In genomic region chr1:172204033-172204813, GRCm38 (mm10) we compare ENCODE assay signal across 9 mouse cellular contexts. TPM values are rescaled to one million over a fixed set of nuclear protein-coding genes. Genes with fewer than 3 reads are reported as not detected.
DNase-seq lines count a peak whose midpoint lies in the region; ATAC-seq and TF ChIP-seq lines count a peak whose summit lies in the region.
"Had no signal": no experiment of that assay in that cellular context is flagged by ENCODE, and none has a peak within 500 bp of the region (broad histone marks: within the 10 kb centered on the region; RNA-seq: fewer than 3 reads in every experiment).

No protein-coding gene starts in this region.

- TF ChIP-seq CTCF in E14TG2a.4 (conservative IDR thresholded peaks at IDR 0.05; ENCODE audit: low read length), result no peak

- DNase-seq in cerebellum, adult 9-10 months, result peak; percentile 61
- no peak for DNase-seq in cerebellum, adult 11-12 months
- DNase-seq in yolk sac, embryonic 10.5 days (ENCODE audit: low spot score), result no peak
- no peak for DNase-seq in gastrocnemius, postnatal 36 days
- no peak for DNase-seq in right cerebral cortex, postnatal 4 days

- H3K4me2 ChIP-seq in forebrain, embryonic 13.5 days, result peak overlapping the region; percentile 95
- H3K4me2 ChIP-seq in liver, embryonic 12.5 days, result no peak overlapping the region

- peak overlapping the region; percentile 98 for H3K27ac ChIP-seq in forebrain, embryonic 13.5 days
- H3K27ac ChIP-seq in liver, embryonic 12.5 days, result peak overlapping the region; percentile 18; the same call in 1 of the 2 replicates

- peaks cover 32% of the 10 kb centered on the region for H3K36me3 ChIP-seq in E14TG2a.4 (ENCODE audit: insufficient read depth, low read length)
- H3K36me3 ChIP-seq in forebrain, embryonic 13.5 days (ENCODE audit: poor library complexity, severe bottlenecking), result peaks cover 13% of the 10 kb centered on the region
- peaks cover 24% of the 10 kb centered on the region for H3K36me3 ChIP-seq in liver, embryonic 12.5 days

- peaks cover 6% of the 10 kb centered on the region for H3K27me3 ChIP-seq in E14TG2a.4 (ENCODE audit: insufficient read depth, low read length)
- no peaks in the 10 kb centered on the region for H3K27me3 ChIP-seq in forebrain, embryonic 13.5 days
- peaks cover 21% of the 10 kb centered on the region for H3K27me3 ChIP-seq in liver, embryonic 12.5 days (replicated peaks)

- intact Hi-C loops in gastrocnemius, postnatal 36 days (cut with DNase I), result loop anchor here (10.0 kb wide), 1 partner anchor 59 kb away; the partner anchor contains the start of gene Dcaf8

- peaks cover 72% of the 10 kb centered on the region for H3K4me1 ChIP-seq in E14TG2a.4 (replicated peaks; ENCODE audit: low read depth, low read length)
- peaks cover 81% of the 10 kb centered on the region for H3K4me1 ChIP-seq in forebrain, embryonic 13.5 days
- peaks cover 53% of the 10 kb centered on the region for H3K4me1 ChIP-seq in liver, embryonic 12.5 days

- under 1% methylated on average over 9 of the region's 9 CpGs for WGBS in forebrain, embryonic 13.5 days
- 39% methylated on average over 9 of the region's 9 CpGs for WGBS in liver, embryonic 12.5 days (ENCODE audit: insufficient replicate concordance)

- peak overlapping the region; percentile 35 for H3K4me3 ChIP-seq in E14TG2a.4 (replicated peaks; ENCODE audit: low read length)
- peak overlapping the region; percentile 88 for H3K4me3 ChIP-seq in forebrain, embryonic 13.5 days
- H3K4me3 ChIP-seq in liver, embryonic 12.5 days, result no peak overlapping the region

- no peak for ATAC-seq in forebrain, embryonic 13.5 days
- no peak for ATAC-seq in liver, embryonic 12.5 days

- H3K9me3 ChIP-seq in E14TG2a.4 (ENCODE audit: low read length), result no peaks in the 10 kb centered on the region
- no peaks in the 10 kb centered on the region for H3K9me3 ChIP-seq in forebrain, embryonic 13.5 days (replicated peaks)
- H3K9me3 ChIP-seq in liver, embryonic 12.5 days (replicated peaks), result no peaks in the 10 kb centered on the region

- H3K9ac ChIP-seq in forebrain, embryonic 13.5 days, result peak overlapping the region; percentile 98
- no peak overlapping the region for H3K9ac ChIP-seq in liver, embryonic 12.5 days

RNA-seq across cellular contexts. Expression of gene Pea15a, which starts 2.4 kb away (rescaled TPM):
- polyA plus RNA-seq in forebrain, embryonic 13.5 days (2015; fragmentation: Nextera tagmentation; extraction: Ambion mirVana), result 470 and 471 TPM in 2 replicates
- 25.7 and 26.0 TPM in 2 replicates for polyA plus RNA-seq in liver, embryonic 12.5 days (2016; fragmentation: Nextera tagmentation; extraction: Ambion mirVana)
- 10 to 100 TPM; 22.5 to 28.4 TPM for total RNA-seq in gastrocnemius, postnatal 36 days (2021)

RNA-seq across cellular contexts. Expression of gene Casq1, which starts 15.4 kb away (rescaled TPM):
- polyA plus RNA-seq in forebrain, embryonic 13.5 days (2015; fragmentation: Nextera tagmentation; extraction: Ambion mirVana), result 4.5 TPM in 2 replicates
- 0.08 and 0.32 TPM in 2 replicates for polyA plus RNA-seq in liver, embryonic 12.5 days (2016; fragmentation: Nextera tagmentation; extraction: Ambion mirVana)
- 1,000 to 10,000 TPM; 4,749 to 5,131 TPM for total RNA-seq in gastrocnemius, postnatal 36 days (2021)
- total RNA-seq: neutrophil, adult 5-6 weeks had no signal

RNA-seq across cellular contexts. Expression of gene Atp1a4, which starts 54.0 kb away (rescaled TPM):
- 0.10 TPM in 1 of 2 replicates, not detected in the other for polyA plus RNA-seq in forebrain, embryonic 13.5 days (2015; fragmentation: Nextera tagmentation; extraction: Ambion mirVana)
- not detected in 2 replicates for polyA plus RNA-seq in liver, embryonic 12.5 days (2016; fragmentation: Nextera tagmentation; extraction: Ambion mirVana)
- under 1 TPM; 0.51 to 0.72 TPM for total RNA-seq in gastrocnemius, postnatal 36 days (2021)
- total RNA-seq: neutrophil, adult 5-6 weeks had no signal

RNA-seq across cellular contexts. Expression of gene Dcaf8, which starts 56.3 kb away (rescaled TPM):
- 112 and 125 TPM in 2 replicates for polyA plus RNA-seq in forebrain, embryonic 13.5 days (2015; fragmentation: Nextera tagmentation; extraction: Ambion mirVana)
- polyA plus RNA-seq in liver, embryonic 12.5 days (2016; fragmentation: Nextera tagmentation; extraction: Ambion mirVana), result 77.8 and 82.3 TPM in 2 replicates
- total RNA-seq in gastrocnemius, postnatal 36 days (2021), result 100 to 1,000 TPM; 165 to 181 TPM

RNA-seq across cellular contexts. Expression of gene Igsf8, which starts 57.2 kb away (rescaled TPM):
- 164 and 169 TPM in 2 replicates for polyA plus RNA-seq in forebrain, embryonic 13.5 days (2015; fragmentation: Nextera tagmentation; extraction: Ambion mirVana)
- polyA plus RNA-seq in liver, embryonic 12.5 days (2016; fragmentation: Nextera tagmentation; extraction: Ambion mirVana), result 19.0 and 20.5 TPM in 2 replicates
- 1 to 10 TPM; 8.4 to 9.8 TPM for total RNA-seq in gastrocnemius, postnatal 36 days (2021)

Comparison
In these comparisons a context has a peak if more than half of its experiments do, and no peak if none do; other contexts are left out.
1. RNA of gene Pea15a, which starts 2.4 kb away (polyA plus RNA-seq): 470 to 471 TPM in forebrain, embryonic 13.5 days; 25.7 to 26.0 TPM in liver, embryonic 12.5 days; every median in the first group is over 10 times any median in the second.